Mouse (Mus musculus) myocyte (in vitro differentiated cells): ENCODE data around the gene Trim9.

Experiments
- E2F4 ChIP-seq: IDR thresholded peaks from one replicate; pipeline ENCODE4 v1.6.1; 2011; ENCODE audit warnings: mild to moderate bottlenecking, control low read depth, moderate library complexity; ENCODE audit not compliant: insufficient read depth
- MYOG ChIP-seq, 3 experiments: IDR thresholded peaks; one replicate each; pipeline ENCODE4 v1.6.1; 2011; ENCODE audit warnings: control low read depth in 2 of 3, low read depth in 2 of 3, mild to moderate bottlenecking in 2 of 3; ENCODE audit not compliant: insufficient read length in 2 of 3, control insufficient read depth in 1 of 3, insufficient read depth in 1 of 3
- POLR2A ChIP-seq: IDR thresholded peaks from one replicate; pipeline ENCODE4 v1.6.1; 2011; ENCODE audit warnings: low read depth, mild to moderate bottlenecking, control low read depth, moderate library complexity; ENCODE audit not compliant: insufficient read length
- POLR2AphosphoS2 ChIP-seq: IDR thresholded peaks from one replicate; pipeline ENCODE4 v1.6.1; 2011; ENCODE audit warnings: low read depth, control low read depth; ENCODE audit not compliant: insufficient read length
- TCF12 ChIP-seq: IDR thresholded peaks from one replicate; pipeline ENCODE4 v1.6.1; 2011; ENCODE audit warnings: mild to moderate bottlenecking, control low read depth; ENCODE audit not compliant: poor library complexity, insufficient read depth, severe bottlenecking

DNA sequence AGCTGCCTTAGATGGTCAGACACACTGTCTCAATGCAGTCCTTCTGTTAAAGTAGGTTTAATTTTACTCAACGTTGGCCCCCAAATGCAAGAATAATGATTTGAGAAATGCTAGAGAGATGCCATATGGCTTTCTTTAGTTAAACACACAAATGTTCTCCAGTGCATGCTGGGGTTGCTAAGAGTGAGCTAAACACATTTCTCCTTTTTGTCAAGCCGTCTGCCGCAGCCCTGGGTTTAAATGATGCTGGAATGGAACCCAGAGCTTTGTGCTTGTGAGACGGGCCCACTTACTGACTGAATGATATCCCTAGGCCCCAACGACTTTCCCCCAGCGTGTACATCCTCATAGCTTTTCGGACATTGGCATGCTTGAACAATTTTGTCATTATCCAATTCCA, 104.9 kb downstream of the Trim9 start:
- no peak for TF ChIP-seq TCF12
- TF ChIP-seq POLR2AphosphoS2 = no peak
- no peak for TF ChIP-seq E2F4
- no peak for TF ChIP-seq POLR2A
- TF ChIP-seq MYOG (IDR thresholded peaks at IDR 0.05; ENCODE audit: control insufficient read depth in 1 of 3, insufficient read depth in 1 of 3, insufficient read length in 2 of 3, low read depth in 2 of 3) = no peak
